Mouse (Mus musculus): Measurements from ENCODE around the gene Sfxn2. TPM values are rescaled to one million over a fixed set of nuclear protein-coding genes. Genes with fewer than 3 reads are reported as not detected.

Sfxn2 gene
- total and polyA plus RNA-seq, 3 experiments, result 2.3 to 3.6 (median 2.4) TPM

DNA sequence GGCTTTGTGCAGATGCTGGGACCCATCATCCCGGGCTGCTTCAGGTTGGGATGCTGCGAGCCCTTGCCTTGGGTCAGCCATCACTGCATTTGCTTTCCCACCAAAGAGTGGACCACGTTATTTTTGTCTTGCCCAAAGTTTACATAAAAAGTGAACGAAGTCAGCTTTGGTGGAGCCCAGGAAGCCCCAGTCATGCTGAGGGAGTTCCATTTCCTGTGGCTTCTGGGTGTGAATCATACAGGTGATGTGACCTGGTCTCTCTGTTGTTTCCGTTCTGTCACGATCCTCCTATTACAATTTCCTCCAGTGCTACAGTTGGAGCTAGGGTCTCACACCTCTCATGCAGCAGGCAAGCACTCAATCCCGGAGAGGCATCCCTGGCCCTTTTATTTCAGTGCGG is 44.2 kb downstream of the Sfxn2 start:
- Histone ChIP-seq H3K4me1 (ENCODE audit: control insufficient read depth, insufficient read depth, low read length) (peaks cover 34% of the 10 kb centered on the region), H3K27ac (no peak overlapping the region), H3K4me3 (no peak overlapping the region), H3K27me3 (ENCODE audit: control insufficient read depth, insufficient read depth, low read length) (no peaks in the 10 kb centered on the region), H3K9ac (ENCODE audit: low read depth, low read length) (no peak overlapping the region), H3K79me2 (replicated peaks; ENCODE audit: control insufficient read depth, insufficient read depth, low read length) (no peaks in the 10 kb centered on the region; the same call in 1 of the 2 replicates), H3K36me3 (ENCODE audit: control insufficient read depth, insufficient read depth, low read length) (peaks cover 10% of the 10 kb centered on the region)
- intact Hi-C loops (cut with DNase I), result no loop called here
- 76% methylated on average over 8 of the region's 8 CpGs for WGBS
- DNase-seq, result no peak
- TF ChIP-seq CTCF (IDR thresholded peaks at IDR 0.05), result no peak
- no peak for TF ChIP-seq EP300 (IDR thresholded peaks at IDR 0.05; ENCODE audit: insufficient read depth, low read depth, low read length)
- no peak for TF ChIP-seq POLR2A (IDR thresholded peaks at IDR 0.05; ENCODE audit: insufficient read depth, low read depth, low read length)

DNA sequence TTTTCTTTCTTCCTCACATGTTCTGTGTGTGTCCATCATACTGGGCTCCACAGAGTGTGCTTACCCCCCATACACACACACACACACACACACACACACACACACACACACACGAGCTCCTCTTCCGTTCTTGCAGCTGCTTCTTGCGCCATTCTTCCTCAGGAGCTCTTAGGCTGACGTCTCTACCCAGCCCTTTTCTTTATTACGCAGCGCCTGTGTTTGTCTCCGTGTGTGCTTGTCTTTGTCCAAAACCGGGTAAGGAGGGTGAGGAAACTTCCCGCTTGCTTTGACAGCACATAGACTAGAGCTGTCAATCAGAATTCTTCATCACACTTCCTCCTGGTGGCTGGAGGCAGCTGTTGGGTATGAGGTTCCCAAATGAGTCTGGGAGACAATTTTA is 45.2 kb downstream of the Sfxn2 start:
- DNase-seq, result no peak
- Histone ChIP-seq H3K27ac (peak overlapping the region; percentile 38; the same call in 1 of the 2 replicates), H3K4me3 (no peak overlapping the region), H3K27me3 (ENCODE audit: control insufficient read depth, insufficient read depth, low read length) (no peaks in the 10 kb centered on the region), H3K79me2 (replicated peaks; ENCODE audit: control insufficient read depth, insufficient read depth, low read length) (no peaks in the 10 kb centered on the region; the same call in 1 of the 2 replicates), H3K4me1 (ENCODE audit: control insufficient read depth, insufficient read depth, low read length) (peaks cover 35% of the 10 kb centered on the region), H3K36me3 (ENCODE audit: control insufficient read depth, insufficient read depth, low read length) (peaks cover 7% of the 10 kb centered on the region), H3K9ac (ENCODE audit: low read depth, low read length) (no peak overlapping the region)
- 47% methylated on average over 9 of the region's 9 CpGs for WGBS
- intact Hi-C loops (cut with DNase I), result loop anchor here (2.0 kb wide), 1 partner anchor 20 kb away; the partner anchor contains the start of gene Wbp1l
- TF ChIP-seq EP300 (IDR thresholded peaks at IDR 0.05; ENCODE audit: insufficient read depth, low read depth, low read length) (no peak), CTCF (IDR thresholded peaks at IDR 0.05) (no peak), POLR2A (IDR thresholded peaks at IDR 0.05; ENCODE audit: insufficient read depth, low read depth, low read length) (no peak)

DNA sequence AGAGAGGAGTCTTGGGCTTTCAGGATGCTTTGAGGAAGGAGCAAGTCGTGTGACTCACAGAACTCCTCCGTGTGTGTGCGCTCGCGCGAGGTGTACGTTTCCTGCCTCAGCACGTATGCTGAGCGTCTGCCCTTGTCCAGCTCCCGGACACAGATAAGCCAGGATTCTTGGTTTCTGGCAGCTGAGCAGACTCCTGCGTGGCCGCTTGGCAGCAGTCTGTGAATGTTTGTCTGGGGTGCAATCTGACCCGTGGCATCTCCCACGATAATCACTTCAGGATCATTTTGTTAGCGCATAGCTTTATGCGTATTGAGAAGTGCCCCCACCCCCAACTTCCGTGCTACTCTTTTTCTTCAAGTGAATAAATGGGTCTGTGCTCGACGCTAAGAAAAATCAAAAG is 45.8 kb downstream of the Sfxn2 start:
- peaks cover 34% of the 10 kb centered on the region for H3K4me1 ChIP-seq (ENCODE audit: control insufficient read depth, insufficient read depth, low read length)
- peak; percentile 64 to 70 for DNase-seq

DNA sequence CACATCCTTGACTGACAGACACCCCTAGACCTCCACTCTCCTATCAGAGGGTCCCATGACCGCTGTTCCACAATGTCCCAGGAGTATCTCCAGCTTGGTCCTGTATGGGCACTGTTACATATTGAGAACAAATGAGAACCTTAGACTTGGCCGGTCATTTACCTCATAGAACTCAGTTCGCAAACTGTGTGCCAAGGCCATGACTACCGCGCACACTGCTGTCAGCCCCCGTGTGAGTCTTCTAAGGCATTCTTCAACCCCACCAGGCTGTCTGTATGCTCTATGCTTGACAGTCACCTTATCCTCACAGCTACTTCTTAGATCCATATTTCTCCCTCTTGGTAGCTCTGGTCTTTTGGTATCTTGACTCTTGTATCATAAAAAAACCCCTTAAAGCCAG is 46.4 kb downstream of the Sfxn2 start:
- Histone ChIP-seq H3K27ac (peak overlapping the region; percentile 57), H3K27me3 (ENCODE audit: control insufficient read depth, insufficient read depth, low read length) (no peaks in the 10 kb centered on the region), H3K36me3 (ENCODE audit: control insufficient read depth, insufficient read depth, low read length) (peaks cover 7% of the 10 kb centered on the region), H3K9ac (ENCODE audit: low read depth, low read length) (no peak overlapping the region), H3K79me2 (replicated peaks; ENCODE audit: control insufficient read depth, insufficient read depth, low read length) (0 out of 2 replicates have a peak, but pooled peaks cover 1% of the 10 kb centered on the region), H3K4me1 (ENCODE audit: control insufficient read depth, insufficient read depth, low read length) (peaks cover 35% of the 10 kb centered on the region), H3K4me3 (no peak overlapping the region)
- DNase-seq, result no peak
- TF ChIP-seq CTCF (IDR thresholded peaks at IDR 0.05) (no peak), POLR2A (IDR thresholded peaks at IDR 0.05; ENCODE audit: insufficient read depth, low read depth, low read length) (no peak), EP300 (IDR thresholded peaks at IDR 0.05; ENCODE audit: insufficient read depth, low read depth, low read length) (no peak)
- 72% methylated on average over 6 of the region's 6 CpGs for WGBS
- intact Hi-C loops (cut with DNase I), result loop anchor here (2.0 kb wide), 1 partner anchor 21 kb away; the partner anchor contains the start of gene Wbp1l

More for the DNA sequence above, 45.8 kb downstream of the Sfxn2 start:
- Histone ChIP-seq H3K9ac (ENCODE audit: low read depth, low read length) (no peak overlapping the region), H3K27ac (peak overlapping the region; percentile 38), H3K27me3 (ENCODE audit: control insufficient read depth, insufficient read depth, low read length) (no peaks in the 10 kb centered on the region), H3K79me2 (replicated peaks; ENCODE audit: control insufficient read depth, insufficient read depth, low read length) (no peaks in the 10 kb centered on the region), H3K4me3 (no peak overlapping the region), H3K36me3 (ENCODE audit: control insufficient read depth, insufficient read depth, low read length) (peaks cover 7% of the 10 kb centered on the region)
- no peak for TF ChIP-seq CTCF (IDR thresholded peaks at IDR 0.05)
- TF ChIP-seq POLR2A (IDR thresholded peaks at IDR 0.05; ENCODE audit: insufficient read depth, low read depth, low read length), result no peak
- no peak for TF ChIP-seq EP300 (IDR thresholded peaks at IDR 0.05; ENCODE audit: insufficient read depth, low read depth, low read length)
- intact Hi-C loops (cut with DNase I), result loop anchor here (2.0 kb wide), 1 partner anchor 20 kb away; the partner anchor contains the start of gene Wbp1l
- 12% methylated on average over 19 of the region's 19 CpGs for WGBS

DNA sequence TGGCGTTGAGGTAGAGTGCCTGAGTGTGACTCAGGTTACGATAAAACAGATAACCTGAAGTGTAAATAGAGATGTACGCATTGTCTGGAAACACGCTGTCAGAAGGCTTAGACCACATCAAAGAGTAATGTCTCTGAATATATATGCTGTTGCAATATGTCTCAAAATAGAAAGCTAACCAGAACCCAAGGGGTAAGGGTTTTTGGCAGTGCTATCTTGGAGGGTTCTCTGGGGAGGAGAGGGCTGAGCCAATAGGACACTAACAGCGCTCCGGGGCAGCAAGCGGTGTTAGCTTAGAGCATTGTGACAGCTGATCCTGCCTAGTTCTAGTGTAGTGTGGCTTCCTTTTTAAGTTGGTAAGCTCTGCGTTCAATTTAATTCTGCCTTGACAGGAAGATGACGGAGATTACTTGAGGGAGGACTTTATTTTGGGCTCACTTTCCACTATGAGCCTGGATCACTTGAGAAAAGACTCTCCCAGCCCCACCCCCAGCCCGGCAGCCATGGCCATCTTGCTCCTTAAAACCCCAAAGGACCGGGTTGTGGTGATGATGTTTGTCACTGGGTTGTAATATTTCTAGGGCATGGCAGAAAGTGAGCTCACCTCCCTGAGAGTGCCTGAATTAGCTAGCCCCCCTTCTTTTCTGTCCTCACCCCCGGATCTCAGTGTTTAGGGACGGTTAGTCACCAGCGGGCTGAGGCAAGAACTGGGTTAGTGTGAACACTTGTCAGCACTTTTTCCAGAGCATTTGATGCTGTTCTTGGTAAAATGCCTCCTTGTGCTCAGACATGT is 47.0 kb downstream of the Sfxn2 start:
- peaks cover 7% of the 10 kb centered on the region for H3K36me3 ChIP-seq (ENCODE audit: control insufficient read depth, insufficient read depth, low read length)
- H3K4me3 ChIP-seq, result no peak overlapping the region
- no peaks in the 10 kb centered on the region for H3K27me3 ChIP-seq (ENCODE audit: control insufficient read depth, insufficient read depth, low read length)
- TF ChIP-seq EP300 (IDR thresholded peaks at IDR 0.05; ENCODE audit: insufficient read depth, low read depth, low read length), result no peak
- no peak for DNase-seq
- intact Hi-C loops (cut with DNase I), result no loop called here
- no peak overlapping the region for H3K9ac ChIP-seq (ENCODE audit: low read depth, low read length)
- H3K27ac ChIP-seq, result peak overlapping the region; percentile 57
- H3K4me1 ChIP-seq (ENCODE audit: control insufficient read depth, insufficient read depth, low read length), result peaks cover 41% of the 10 kb centered on the region
- H3K79me2 ChIP-seq (replicated peaks; ENCODE audit: control insufficient read depth, insufficient read depth, low read length), result peaks cover 1% of the 10 kb centered on the region; the same call in 1 of the 2 replicates
- WGBS, result 34% methylated on average over 14 of the region's 14 CpGs
